Mouse (Mus musculus) midbrain, embryonic 12.5 days (tissue): Measurements from ENCODE around the gene Prr29. TPM values are rescaled to one million over a fixed set of nuclear protein-coding genes. Genes with fewer than 3 reads are reported as not detected.

Source experiments
- ATAC-seq: fragments of 200-750 bp; cut with Nextera tagmentation; 2 replicates; pipeline ENCODE4 v1.8.0; 2017; ENCODE audit warnings: low read depth, moderate TSS enrichment, moderate library complexity; ENCODE audit not compliant: low FRiP score
- H3K27ac ChIP-seq: fragments of 300-500 bp; sonication (generic); replicated peaks from 2 replicates; pipeline ENCODE4 v1.5.1; 2016; ENCODE audit warnings: mild to moderate bottlenecking
- H3K27me3 ChIP-seq: fragments of 300-500 bp; sonication (generic); 2 replicates; pipeline ENCODE4 v1.6.1; 2016; ENCODE audit warnings: mild to moderate bottlenecking
- H3K36me3 ChIP-seq: fragments of 300-500 bp; sonication (generic); 2 replicates; pipeline ENCODE4 v1.6.1; 2016
- H3K4me1 ChIP-seq: fragments of 300-500 bp; sonication (generic); 2 replicates; pipeline ENCODE4 v1.6.1; 2016
- H3K4me2 ChIP-seq: fragments of 300-500 bp; sonication (generic); replicated peaks from 2 replicates; pipeline ENCODE4 v1.6.1; 2016; ENCODE audit warnings: mild to moderate bottlenecking, moderate library complexity
- H3K4me3 ChIP-seq: fragments of 300-500 bp; sonication (generic); 2 replicates; pipeline ENCODE4 v1.5.1; 2016; ENCODE audit warnings: mild to moderate bottlenecking
- H3K9ac ChIP-seq: fragments of 300-500 bp; sonication (generic); replicated peaks from 2 replicates; pipeline ENCODE4 v1.6.1; 2016; ENCODE audit warnings: mild to moderate bottlenecking, moderate library complexity
- H3K9me3 ChIP-seq: fragments of 300-500 bp; sonication (generic); 2 replicates; pipeline ENCODE4 v1.6.1; 2016; ENCODE audit warnings: mild to moderate bottlenecking
- WGBS: fragments of 180-500 bp; shearing (Covaris S2); methylation state at CpG from one replicate; pipeline ENCODE4 v1.1.7; 2016; 5-methylcytosine and 5-hydroxymethylcytosine counted together
- polyA plus RNA-seq: library from polyadenylated mRNA; unstranded; fragments of >200 nt; fragmentation: Nextera tagmentation; extraction: Ambion mirVana; gene quantifications from 2 replicates; pipeline ENCODE4 v1.2.1, GENCODE M21; 2016

Gene Prr29
- polyA plus RNA-seq, 1 experiment from 2014 or later: not detected

- Histone ChIP-seq H3K4me2 (no peak overlapping the region), H3K27ac (no peak overlapping the region), H3K9me3 (no peaks in the 10 kb centered on the region), H3K36me3 (peaks cover 27% of the 10 kb centered on the region), H3K4me3 (no peak overlapping the region), H3K27me3 (no peaks in the 10 kb centered on the region), H3K4me1 (no peaks in the 10 kb centered on the region), H3K9ac (no peak overlapping the region)
- ATAC-seq: no peak
- 91% methylated on average over 3 of the region's 3 CpGs for WGBS
These were observed 47.5 kb downstream of the Prr29 start for GRCm38 (mm10) chr11:106412641-106413360.

DNA sequence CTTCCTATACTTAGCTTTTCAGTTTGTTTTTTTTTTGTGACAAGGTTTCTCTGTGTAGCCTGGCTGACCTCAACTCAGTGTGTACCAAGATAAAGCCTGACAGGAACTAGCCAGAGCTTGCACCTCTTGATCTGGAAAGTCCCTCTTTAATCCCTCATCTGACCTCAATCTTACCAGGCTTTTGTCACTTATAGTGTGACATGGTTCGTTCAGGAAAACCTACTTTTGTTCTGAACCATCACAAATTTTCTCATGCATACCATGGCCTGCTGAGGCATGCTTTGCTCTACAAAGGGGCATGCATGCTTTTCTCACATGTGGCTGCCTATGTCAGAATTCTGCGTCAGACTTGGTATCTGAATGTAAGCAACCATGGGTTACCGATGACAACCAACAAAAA lies 51.1 kb downstream of the Prr29 start:
- no peak for ATAC-seq
- Histone ChIP-seq H3K9me3 (no peaks in the 10 kb centered on the region), H3K9ac (no peak overlapping the region), H3K4me2 (no peak overlapping the region), H3K4me1 (no peaks in the 10 kb centered on the region), H3K27me3 (no peaks in the 10 kb centered on the region), H3K36me3 (peaks cover 9% of the 10 kb centered on the region; the same call in 1 of the 2 replicates), H3K4me3 (no peak overlapping the region), H3K27ac (no peak overlapping the region)
- 61% methylated on average over 3 of the region's 3 CpGs for WGBS

- Histone ChIP-seq H3K4me2 (no peak overlapping the region), H3K27ac (no peak overlapping the region), H3K9ac (no peak overlapping the region), H3K9me3 (no peaks in the 10 kb centered on the region), H3K36me3 (peaks cover 16% of the 10 kb centered on the region; the same call in 1 of the 2 replicates), H3K27me3 (no peaks in the 10 kb centered on the region), H3K4me3 (no peak overlapping the region), H3K4me1 (no peaks in the 10 kb centered on the region)
- no peak for ATAC-seq
- 85% methylated on average over 2 of the region's 2 CpGs for WGBS
These were observed 52.6 kb downstream of the Prr29 start for GRCm38 (mm10) chr11:106417860-106418259.

DNA sequence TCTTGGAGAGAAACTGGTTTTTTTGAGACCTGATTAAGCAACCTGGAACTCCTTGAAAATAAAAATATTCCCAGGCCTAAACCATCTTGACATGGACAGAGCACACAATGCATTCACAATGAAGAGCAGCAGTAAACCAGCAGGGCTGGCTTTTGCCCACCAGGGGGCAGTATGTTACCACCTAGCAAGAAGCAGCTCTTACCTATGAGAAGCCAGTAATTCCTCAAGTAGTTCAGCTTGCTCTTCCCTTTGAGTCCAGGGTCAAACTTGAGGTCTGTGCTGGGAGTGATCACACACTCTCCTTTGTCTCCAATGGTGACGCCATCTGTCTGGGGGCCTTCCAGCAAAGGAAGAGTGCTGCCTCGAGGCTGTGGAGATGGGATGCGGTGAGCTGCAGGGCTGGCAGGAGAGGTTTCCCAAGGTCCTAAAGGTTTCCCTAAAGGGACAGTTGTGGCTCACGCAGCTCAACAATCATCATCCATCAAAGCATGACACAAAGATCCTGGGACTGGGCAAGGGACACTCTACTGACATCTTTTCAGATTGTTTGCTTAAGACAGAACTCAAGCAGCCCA lies 53.4 kb downstream of the Prr29 start:
- 52% methylated on average over 4 of the region's 4 CpGs for WGBS
- H3K9me3 ChIP-seq: no peaks in the 10 kb centered on the region
- H3K27me3 ChIP-seq: no peaks in the 10 kb centered on the region
- H3K4me3 ChIP-seq: no peak overlapping the region
- H3K27ac ChIP-seq: no peak overlapping the region
- ATAC-seq: no peak
- no peak overlapping the region for H3K9ac ChIP-seq
- peaks cover 17% of the 10 kb centered on the region; the same call in 1 of the 2 replicates for H3K36me3 ChIP-seq
- no peak overlapping the region for H3K4me2 ChIP-seq
- no peaks in the 10 kb centered on the region for H3K4me1 ChIP-seq

- Histone ChIP-seq H3K27me3 (no peaks in the 10 kb centered on the region), H3K4me3 (no peak overlapping the region), H3K4me2 (no peak overlapping the region), H3K9me3 (no peaks in the 10 kb centered on the region), H3K27ac (no peak overlapping the region), H3K4me1 (no peaks in the 10 kb centered on the region), H3K36me3 (peaks cover 13% of the 10 kb centered on the region; the same call in 1 of the 2 replicates), H3K9ac (no peak overlapping the region)
- WGBS: 83% methylated on average over 9 of the region's 9 CpGs
- no peak for ATAC-seq
These were observed 54.2 kb downstream of the Prr29 start for GRCm38 (mm10) chr11:106419262-106420102.

GRCm38 (mm10) chr11:106425201-106425600 lies 59.9 kb downstream of the Prr29 start:
- no peak for ATAC-seq
- H3K27ac ChIP-seq: no peak overlapping the region
- H3K4me1 ChIP-seq: no peaks in the 10 kb centered on the region
- no peaks in the 10 kb centered on the region for H3K27me3 ChIP-seq
- no peaks in the 10 kb centered on the region for H3K9me3 ChIP-seq
- no peak overlapping the region for H3K9ac ChIP-seq
- 94% methylated on average over 5 of the region's 5 CpGs for WGBS
- H3K4me2 ChIP-seq: no peak overlapping the region
- H3K4me3 ChIP-seq: no peak overlapping the region
- peaks cover 17% of the 10 kb centered on the region; the same call in 1 of the 2 replicates for H3K36me3 ChIP-seq

GRCm38 (mm10) chr11:106426447-106426846 lies 61.2 kb downstream of the Prr29 start:
- no peaks in the 10 kb centered on the region for H3K9me3 ChIP-seq
- 87% methylated on average over 4 of the region's 4 CpGs for WGBS
- H3K4me1 ChIP-seq: no peaks in the 10 kb centered on the region
- no peak overlapping the region for H3K4me3 ChIP-seq
- ATAC-seq: no peak
- no peak overlapping the region for H3K4me2 ChIP-seq
- H3K36me3 ChIP-seq: peaks cover 17% of the 10 kb centered on the region; the same call in 1 of the 2 replicates
- no peak overlapping the region for H3K27ac ChIP-seq
- no peaks in the 10 kb centered on the region for H3K27me3 ChIP-seq
- no peak overlapping the region for H3K9ac ChIP-seq

Other genes starting within 250 kb of the Prr29 start
- 0.78 TPM in 1 of 2 replicates, not detected in the other for gene Gm10840, start 204.6 kb upstream of the Prr29 start, polyA plus RNA-seq
- gene Limd2, start 204.6 kb upstream of the Prr29 start, polyA plus RNA-seq: 278 and 309 TPM in 2 replicates
- gene Strada, start 163.3 kb upstream of the Prr29 start, polyA plus RNA-seq: 33.6 and 40.9 TPM in 2 replicates
- 79.2 and 85.9 TPM in 2 replicates for gene Ccdc47, start 149.1 kb upstream of the Prr29 start, polyA plus RNA-seq
- gene Ddx42, start 148.5 kb upstream of the Prr29 start, polyA plus RNA-seq: 113 and 120 TPM in 2 replicates
- gene Ftsj3, start 109.4 kb upstream of the Prr29 start, polyA plus RNA-seq: 56.5 and 58.0 TPM in 2 replicates
- gene Psmc5, start 109.3 kb upstream of the Prr29 start, polyA plus RNA-seq: 321 and 324 TPM in 2 replicates
- gene Smarcd2, start 92.5 kb upstream of the Prr29 start, polyA plus RNA-seq: 23.9 and 24.1 TPM in 2 replicates
- gene Tcam1, start 88.8 kb upstream of the Prr29 start, polyA plus RNA-seq: 0.17 and 0.24 TPM in 2 replicates
- not detected in 2 replicates for gene Gh, start 63.6 kb upstream of the Prr29 start, polyA plus RNA-seq
- 0.76 and 1.0 TPM in 2 replicates for gene Cd79b, start 50.7 kb upstream of the Prr29 start, polyA plus RNA-seq
- gene Scn4a, start 12.2 kb upstream of the Prr29 start, polyA plus RNA-seq: not detected in 2 replicates
- gene Icam2, start 22.6 kb downstream of the Prr29 start, polyA plus RNA-seq: 8.7 and 12.5 TPM in 2 replicates
- gene Ern1, start 122.4 kb downstream of the Prr29 start, polyA plus RNA-seq: 6.6 and 8.0 TPM in 2 replicates
- gene Tex2, start 248.0 kb downstream of the Prr29 start, polyA plus RNA-seq: 12.1 and 13.8 TPM in 2 replicates